Mouse (Mus musculus) limb, embryonic 11.5 days (tissue): ENCODE results near the gene Uba2. TPM values are rescaled to one million over a fixed set of nuclear protein-coding genes. Genes with fewer than 3 reads are reported as not detected.
A peak's percentile ranks its signal among the peaks of the same experiment; 100 is the strongest.
"Not testable (repeated sequence)": the region's sequence is repeated elsewhere in the genome, so short reads cannot be mapped to it uniquely, and the experiment has no call there.

Experiments used
- ATAC-seq: fragments of 200-750 bp; cut with Nextera tagmentation; 2 replicates; pipeline ENCODE4 v1.8.0; 2017; ENCODE audit warnings: low read depth; ENCODE audit not compliant: insufficient number of reproducible peaks, low FRiP score, low TSS enrichment
- DNase-seq: peaks from one replicate; pipeline ENCODE4 v3.0.0-alpha.2; 2015; ENCODE audit warnings: low spot score
- H3K27ac ChIP-seq: fragments of 300-500 bp; sonication (generic); replicated peaks from 2 replicates; pipeline ENCODE4 v1.5.1; 2014; ENCODE audit warnings: low read depth, mild to moderate bottlenecking, low read length
- H3K27me3 ChIP-seq: fragments of 300-500 bp; sonication (generic); 2 replicates; pipeline ENCODE4 v1.6.1; 2014; ENCODE audit warnings: mild to moderate bottlenecking, low read length, mixed read lengths; ENCODE audit not compliant: control insufficient read depth, insufficient read depth
- H3K36me3 ChIP-seq: fragments of 300-500 bp; sonication (generic); 2 replicates; pipeline ENCODE4 v1.6.1; 2014; ENCODE audit warnings: mild to moderate bottlenecking, low read length, moderate library complexity, mixed read lengths; ENCODE audit not compliant: control insufficient read depth, insufficient read depth
- H3K4me1 ChIP-seq: fragments of 300-500 bp; sonication (generic); 2 replicates; pipeline ENCODE4 v1.6.1; 2014; ENCODE audit warnings: low read length, mixed read lengths; ENCODE audit not compliant: control insufficient read depth, insufficient read depth
- H3K4me2 ChIP-seq: fragments of 300-500 bp; sonication (generic); 2 replicates; pipeline ENCODE4 v1.6.1; 2014; ENCODE audit warnings: low read depth, mild to moderate bottlenecking, moderate library complexity; ENCODE audit not compliant: severe bottlenecking
- H3K4me3 ChIP-seq: fragments of 300-500 bp; sonication (generic); 2 replicates; pipeline ENCODE4 v1.5.1; 2014; ENCODE audit warnings: low read depth, low read length
- H3K9ac ChIP-seq: fragments of 300-500 bp; sonication (generic); 2 replicates; pipeline ENCODE4 v1.6.1; 2014; ENCODE audit warnings: mild to moderate bottlenecking, low read length
- H3K9me3 ChIP-seq: fragments of 300-500 bp; sonication (generic); 2 replicates; pipeline ENCODE4 v1.6.1; 2016; ENCODE audit warnings: low read length; ENCODE audit not compliant: control insufficient read depth
- WGBS: fragments of 180-500 bp; shearing (Covaris S2); extraction: QIAGEN DNeasy Blood & Tissue Kit; methylation state at CpG from one replicate; pipeline ENCODE4 v1.1.7; 2014; 5-methylcytosine and 5-hydroxymethylcytosine counted together
- polyA plus RNA-seq: library from polyadenylated mRNA; unstranded; fragments of >200 nt; fragmentation: Nextera tagmentation; extraction: Ambion mirVana; gene quantifications from 2 replicates; pipeline ENCODE4 v1.2.1, GENCODE M21; 2014

Gene Uba2
- polyA plus RNA-seq, 1 experiment from 2014 or later, result 284 TPM

GRCm38 (mm10) chr7:34176241-34176640 lies 6.8 kb upstream of the Uba2 start:
- not testable (repeated sequence) for DNase-seq, H3K27me3 ChIP-seq, H3K4me2 ChIP-seq, H3K36me3 ChIP-seq, H3K4me1 ChIP-seq, H3K9me3 ChIP-seq, H3K9ac ChIP-seq, H3K4me3 ChIP-seq, ATAC-seq, H3K27ac ChIP-seq
- WGBS, result 84% methylated on average over 6 of the region's 6 CpGs

GRCm38 (mm10) chr7:34172251-34172650 lies 2.9 kb upstream of the Uba2 start:
- Histone ChIP-seq H3K4me1 (no peaks in the 10 kb centered on the region), H3K27ac (no peak overlapping the region), H3K4me3 (no peak overlapping the region), H3K9me3 (no peaks in the 10 kb centered on the region), H3K9ac (no peak overlapping the region), H3K4me2 (no peak overlapping the region), H3K36me3 (no peaks in the 10 kb centered on the region), H3K27me3 (no peaks in the 10 kb centered on the region)
- ATAC-seq (no peak), DNase-seq (no peak)
- WGBS, result 77% methylated on average over 1 of the region's 1 CpGs

GRCm38 (mm10) chr7:34168470-34169251 lies 738 bp downstream of the Uba2 start:
- peak overlapping the region; percentile 81 for H3K9ac ChIP-seq
- H3K4me1 ChIP-seq, result 0 out of 2 replicates have a peak, but pooled peaks cover 4% of the 10 kb centered on the region
- ATAC-seq, result peak; percentile 94
- peak; percentile 94 for DNase-seq
- WGBS, result 10% methylated on average over 30 of the region's 30 CpGs
- H3K4me3 ChIP-seq, result peak overlapping the region; percentile 76
- H3K27ac ChIP-seq, result peak overlapping the region; percentile 84
- no peaks in the 10 kb centered on the region for H3K27me3 ChIP-seq
- no peaks in the 10 kb centered on the region for H3K9me3 ChIP-seq
- H3K4me2 ChIP-seq, result peak overlapping the region; percentile 33
- H3K36me3 ChIP-seq, result peaks cover 5% of the 10 kb centered on the region; the same call in 1 of the 2 replicates

- H3K9me3 ChIP-seq, result no peaks in the 10 kb centered on the region
- peak; percentile 78 for ATAC-seq
- H3K4me2 ChIP-seq, result peak overlapping the region; percentile 70
- H3K9ac ChIP-seq, result peak overlapping the region; percentile 81
- H3K27me3 ChIP-seq, result no peaks in the 10 kb centered on the region
- peak overlapping the region; percentile 84 for H3K27ac ChIP-seq
- peaks cover 10% of the 10 kb centered on the region; the same call in 1 of the 2 replicates for H3K36me3 ChIP-seq
- WGBS, result 0% methylated on average over 54 of the region's 54 CpGs
- H3K4me1 ChIP-seq, result 0 out of 2 replicates have a peak, but pooled peaks cover 4% of the 10 kb centered on the region
- peak overlapping the region; percentile 76 for H3K4me3 ChIP-seq
- no peak for DNase-seq
These were observed 1.5 kb downstream of the Uba2 start for GRCm38 (mm10) chr7:34167766-34168469.

GRCm38 (mm10) chr7:34166850-34167249 lies 2.5 kb downstream of the Uba2 start:
- no peaks in the 10 kb centered on the region for H3K9me3 ChIP-seq
- ATAC-seq, result no peak
- H3K27ac ChIP-seq, result no peak overlapping the region
- peak; percentile 64 for DNase-seq
- 56% methylated on average over 4 of the region's 4 CpGs for WGBS
- H3K27me3 ChIP-seq, result no peaks in the 10 kb centered on the region
- peaks cover 16% of the 10 kb centered on the region; the same call in 1 of the 2 replicates for H3K36me3 ChIP-seq
- H3K4me2 ChIP-seq, result no peak overlapping the region
- no peak overlapping the region for H3K9ac ChIP-seq
- 0 out of 2 replicates have a peak, but pooled peaks cover 4% of the 10 kb centered on the region for H3K4me1 ChIP-seq
- 0 out of 2 replicates have a peak overlapping the region, but pooled peaks have one; percentile 10 for H3K4me3 ChIP-seq

GRCm38 (mm10) chr7:34165999-34166398 lies 3.4 kb downstream of the Uba2 start:
- Histone ChIP-seq H3K27ac (no peak overlapping the region), H3K9ac (no peak overlapping the region), H3K36me3 (peaks cover 25% of the 10 kb centered on the region), H3K4me3 (no peak overlapping the region), H3K4me2 (no peak overlapping the region), H3K4me1 (0 out of 2 replicates have a peak, but pooled peaks cover 4% of the 10 kb centered on the region), H3K9me3 (no peaks in the 10 kb centered on the region), H3K27me3 (no peaks in the 10 kb centered on the region)
- ATAC-seq (no peak), DNase-seq (no peak)
- 89% methylated on average over 3 of the region's 3 CpGs for WGBS

- 95% methylated on average over 7 of the region's 7 CpGs for WGBS
- Histone ChIP-seq H3K9ac (no peak overlapping the region), H3K36me3 (peaks cover 29% of the 10 kb centered on the region), H3K9me3 (no peaks in the 10 kb centered on the region), H3K27me3 (no peaks in the 10 kb centered on the region), H3K27ac (no peak overlapping the region), H3K4me2 (no peak overlapping the region), H3K4me3 (no peak overlapping the region), H3K4me1 (0 out of 2 replicates have a peak, but pooled peaks cover 4% of the 10 kb centered on the region)
- DNase-seq (no peak), ATAC-seq (no peak)
These were observed 4.7 kb downstream of the Uba2 start for GRCm38 (mm10) chr7:34164671-34165070.

- 90% methylated on average over 3 of the region's 3 CpGs for WGBS
- no peak for ATAC-seq
These were observed 10.2 kb downstream of the Uba2 start for GRCm38 (mm10) chr7:34159167-34159566.

More at GRCm38 (mm10) chr7:34159167-34159566, 10.2 kb downstream of the Uba2 start:
- Histone ChIP-seq H3K27ac (no peak overlapping the region), H3K4me2 (no peak overlapping the region), H3K4me3 (no peak overlapping the region), H3K36me3 (peaks cover 59% of the 10 kb centered on the region), H3K9ac (no peak overlapping the region), H3K9me3 (no peaks in the 10 kb centered on the region), H3K4me1 (no peaks in the 10 kb centered on the region), H3K27me3 (no peaks in the 10 kb centered on the region)
- DNase-seq, result no peak
